Comparison of ENCODE assay signal across 25 mouse cellular contexts in genomic region chr5:17934501-17934900, GRCm38 (mm10). TPM values are rescaled to one million over a fixed set of nuclear protein-coding genes. Genes with fewer than 3 reads are reported as not detected.
"Had no signal": no experiment of that assay in that cellular context is flagged by ENCODE, and none has a peak within 500 bp of the region (broad histone marks: within the 10 kb centered on the region; RNA-seq: fewer than 3 reads in every experiment).

No protein-coding gene starts in this region.

- H3K9ac ChIP-seq: lung, embryonic 15.5 days; midbrain, embryonic 13.5 days; midbrain, embryonic 15.5 days; neural tube, embryonic 12.5 days; stomach, embryonic 15.5 days had no signal

- H3K27ac ChIP-seq: lung, embryonic 15.5 days; macrophage; midbrain, embryonic 13.5 days; midbrain, embryonic 15.5 days; neural tube, embryonic 12.5 days; stomach, embryonic 15.5 days; stomach, postnatal 0 days had no signal

- H3K9me3 ChIP-seq: lung, embryonic 15.5 days; megakaryocyte, embryonic 14.5 days; midbrain, embryonic 13.5 days; midbrain, embryonic 15.5 days; neural tube, embryonic 12.5 days; stomach, embryonic 15.5 days had no signal

- DNase-seq: lung, adult 2 months; lung, postnatal 14 days; lung, postnatal 36 days; right cerebral cortex, postnatal 14 days; thymus, adult 2 months; thymus, postnatal 25 days; thymus, postnatal 4 days had no signal

- H3K4me3 ChIP-seq: lung, embryonic 15.5 days; megakaryocyte, embryonic 14.5 days; midbrain, embryonic 13.5 days; midbrain, embryonic 15.5 days; neural tube, embryonic 12.5 days; stomach, embryonic 15.5 days had no signal

- H3K27me3 ChIP-seq: lung, embryonic 15.5 days; megakaryocyte, embryonic 14.5 days; midbrain, embryonic 13.5 days; midbrain, embryonic 15.5 days; neural tube, embryonic 12.5 days; stomach, embryonic 15.5 days had no signal

- H3K4me1 ChIP-seq: lung, embryonic 15.5 days; midbrain, embryonic 13.5 days; midbrain, embryonic 15.5 days; neural tube, embryonic 12.5 days; stomach, embryonic 15.5 days had no signal

- H3K4me2 ChIP-seq: lung, embryonic 15.5 days; midbrain, embryonic 11.5 days; midbrain, embryonic 13.5 days; midbrain, embryonic 15.5 days; neural tube, embryonic 12.5 days; stomach, embryonic 15.5 days had no signal

- H3K36me3 ChIP-seq: lung, embryonic 15.5 days; midbrain, embryonic 13.5 days; midbrain, embryonic 15.5 days; neural tube, embryonic 12.5 days; stomach, embryonic 15.5 days had no signal

- ATAC-seq: lung, postnatal 0 days; midbrain, embryonic 13.5 days; midbrain, embryonic 15.5 days had no signal

RNA-seq across cellular contexts. Expression of gene Gnat3, which starts 27.8 kb away (rescaled TPM):
- total RNA-seq: megakaryocyte progenitor cell, adult 5-6 weeks; midbrain, postnatal 0 days; monocyte, adult 5-6 weeks; neutrophil, adult 5-6 weeks had no signal
- polyA plus RNA-seq: lung, adult 2 months; midbrain, embryonic 13.5 days; midbrain, embryonic 15.5 days; midbrain, postnatal 0 days; neural tube, embryonic 14.5 days; spleen, adult 2 months; stomach, embryonic 15.5 days; stomach, postnatal 0 days; testis, adult 2 months; urinary bladder, adult 2 months had no signal
